ENCODE assay signal across 7 mouse cellular contexts in the genomic region with DNA sequence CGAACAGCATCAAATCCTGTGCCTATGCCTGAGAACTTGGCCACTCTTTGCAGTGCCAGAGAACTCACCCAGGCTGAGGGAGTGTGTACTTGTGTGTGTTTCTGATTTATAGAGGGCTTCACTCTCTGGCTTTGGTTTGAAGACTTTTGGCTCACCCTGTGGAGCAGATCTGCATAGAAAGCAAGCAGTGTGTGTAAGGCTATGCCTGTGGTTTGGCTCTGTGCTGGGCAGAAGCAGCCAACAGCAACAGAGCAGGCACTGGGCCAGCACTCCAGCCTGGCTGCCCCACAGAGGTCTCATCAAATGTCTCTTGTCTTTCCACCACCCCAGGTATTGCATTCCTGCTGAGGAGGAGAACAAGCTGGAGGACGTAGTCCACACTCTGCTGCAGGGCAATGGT.
A peak's percentile ranks its signal among the peaks of the same experiment; 100 is the strongest.
DNase-seq lines count a peak whose midpoint lies in the region; ATAC-seq and TF ChIP-seq lines count a peak whose summit lies in the region.

No protein-coding gene starts in this region.

- no peak for TF ChIP-seq POLR2A in lung, adult 2 months (IDR thresholded peaks at IDR 0.05; ENCODE audit: borderline replicate concordance, extremely low read depth, low read depth, low read length)

- 84% methylated on average over 2 of the region's 2 CpGs for WGBS in lung, embryonic 15.5 days
- 74% methylated on average over 2 of the region's 2 CpGs for WGBS in lung, adult 2 months

- H3K27me3 ChIP-seq in lung, embryonic 15.5 days = no peaks in the 10 kb centered on the region

- peaks cover 21% of the 10 kb centered on the region for H3K4me1 ChIP-seq in lung, embryonic 15.5 days
- no peaks in the 10 kb centered on the region; the same call in none of the 2 replicates for H3K4me1 ChIP-seq in lung, adult 2 months (ENCODE audit: control insufficient read depth, insufficient read depth, low read length)

- TF ChIP-seq CTCF in lung, adult 2 months (IDR thresholded peaks at IDR 0.05; ENCODE audit: insufficient read depth, low read length) = no peak

- no peaks in the 10 kb centered on the region for H3K9me3 ChIP-seq in lung, embryonic 15.5 days

- no peak overlapping the region for H3K4me2 ChIP-seq in lung, embryonic 15.5 days

- no peak for DNase-seq in lung, adult 2 months
- peak; percentile 72 for DNase-seq in cerebellum, adult 11-12 months
- DNase-seq in gastrocnemius, postnatal 10 days = peak; percentile 69
- peak; percentile 47 to 56 for DNase-seq in kidney, postnatal 4 days
- no peak for DNase-seq in embryo, embryonic 11 days
- DNase-seq in left cerebral cortex, postnatal 36 days (ENCODE audit: low spot score in 2 of 2) = no peak

- intact Hi-C loops in left cerebral cortex, postnatal 36 days (cut with DNase I) = no loop called here

- H3K4me3 ChIP-seq in lung, embryonic 15.5 days = no peak overlapping the region
- no peak overlapping the region for H3K4me3 ChIP-seq in lung, adult 2 months (replicated peaks; ENCODE audit: extremely low read depth, low read depth, low read length)

- 0 out of 2 replicates have a peak, but pooled peaks have one; percentile 30 for ATAC-seq in lung, embryonic 15.5 days (ENCODE audit: borderline replicate concordance, extremely low read depth, low FRiP score, low TSS enrichment)

- peak overlapping the region; percentile 31; the same call in 1 of the 2 replicates for H3K27ac ChIP-seq in lung, embryonic 15.5 days

- H3K9ac ChIP-seq in lung, embryonic 15.5 days = no peak overlapping the region

- peaks cover 50% of the 10 kb centered on the region for H3K36me3 ChIP-seq in lung, embryonic 15.5 days

Comparison
In these comparisons a context has a peak if more than half of its experiments do, and no peak if none do; other contexts are left out.
1. DNase-seq: peak in cerebellum, adult 11-12 months (single experiment), gastrocnemius, postnatal 10 days (single experiment) and kidney, postnatal 4 days (2 of 2); none in lung, adult 2 months (single experiment), embryo, embryonic 11 days (single experiment) and left cerebral cortex, postnatal 36 days (0 of 2).